Mouse (Mus musculus) forebrain, embryonic 16.5 days (tissue): ENCODE measurements at regions not wholly inside any gene's neighbourhood (a gene's known extent, or its start where the extent isn't known, plus 50 kb on each side); places are given as distances from the start of the nearest gene placed in this dataset.
"Not testable (repeated sequence)": the region's sequence is repeated elsewhere in the genome, so short reads cannot be mapped to it uniquely, and the experiment has no call there.

Experiments used
- ATAC-seq: fragments of 200-750 bp; cut with Nextera tagmentation; 2 replicates; pipeline ENCODE4 v1.8.0; 2017; ENCODE audit warnings: mild to moderate bottlenecking, moderate library complexity
- H3K27ac ChIP-seq: fragments of 300-500 bp; sonication (generic); 2 replicates; pipeline ENCODE4 v1.5.1; 2014; ENCODE audit warnings: low read length, control low read depth
- H3K27me3 ChIP-seq: fragments of 300-500 bp; sonication (generic); replicated peaks from 2 replicates; pipeline ENCODE4 v1.6.1; 2014; ENCODE audit warnings: low read length; ENCODE audit not compliant: control insufficient read depth, insufficient read depth
- H3K36me3 ChIP-seq: fragments of 300-500 bp; sonication (generic); 2 replicates; pipeline ENCODE4 v1.6.1; 2014; ENCODE audit not compliant: control insufficient read depth, insufficient read depth
- H3K4me1 ChIP-seq: fragments of 300-500 bp; sonication (generic); replicated peaks from 2 replicates; pipeline ENCODE4 v1.6.1; 2014; ENCODE audit warnings: low read length; ENCODE audit not compliant: control insufficient read depth, insufficient read depth
- H3K4me2 ChIP-seq: fragments of 300-500 bp; sonication (generic); 2 replicates; pipeline ENCODE4 v1.6.1; 2014; ENCODE audit warnings: mild to moderate bottlenecking, low read length, control low read depth
- H3K4me3 ChIP-seq: fragments of 300-500 bp; sonication (generic); replicated peaks from 2 replicates; pipeline ENCODE4 v1.5.1; 2014; ENCODE audit warnings: mild to moderate bottlenecking, low read length, control low read depth
- H3K9ac ChIP-seq: fragments of 300-500 bp; sonication (generic); replicated peaks from 2 replicates; pipeline ENCODE4 v1.6.1; 2014; ENCODE audit warnings: low read depth, low read length, control low read depth
- H3K9me3 ChIP-seq: fragments of 300-500 bp; sonication (generic); 2 replicates; pipeline ENCODE4 v1.6.1; 2016; ENCODE audit warnings: low read length; ENCODE audit not compliant: control insufficient read depth
- WGBS: fragments of 180-500 bp; shearing (Covaris S2); extraction: QIAGEN DNeasy Blood & Tissue Kit; methylation state at CpG from one replicate; pipeline ENCODE4 v1.1.7; 2014; 5-methylcytosine and 5-hydroxymethylcytosine counted together

DNA sequence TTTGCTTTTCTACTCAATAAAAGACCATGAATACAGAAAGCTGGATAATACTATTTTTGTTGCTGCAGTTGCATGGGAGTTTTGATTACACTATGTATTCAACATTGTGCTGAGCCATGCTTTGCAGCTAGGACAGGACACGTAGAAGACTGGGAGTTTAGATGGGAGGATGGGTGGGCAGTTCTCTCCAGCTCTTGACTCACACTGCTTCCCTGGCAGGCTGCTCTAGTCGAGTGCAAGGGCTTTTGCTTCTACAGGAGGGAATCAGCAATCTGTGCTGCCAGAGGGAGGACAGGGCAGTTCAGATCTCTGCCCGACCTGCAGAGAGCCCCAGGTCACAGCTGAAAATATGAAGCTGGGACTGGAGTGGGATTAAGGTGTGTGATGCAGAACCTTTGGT lies 135.3 kb upstream of the Camk1g start:
- Histone ChIP-seq H3K4me2 (no peak overlapping the region), H3K4me3 (no peak overlapping the region), H3K27me3 (no peaks in the 10 kb centered on the region), H3K27ac (no peak overlapping the region), H3K4me1 (no peaks in the 10 kb centered on the region), H3K36me3 (no peaks in the 10 kb centered on the region), H3K9ac (no peak overlapping the region), H3K9me3 (no peaks in the 10 kb centered on the region)
- WGBS = 45% methylated on average over 3 of the region's 3 CpGs
- no peak for ATAC-seq

DNA sequence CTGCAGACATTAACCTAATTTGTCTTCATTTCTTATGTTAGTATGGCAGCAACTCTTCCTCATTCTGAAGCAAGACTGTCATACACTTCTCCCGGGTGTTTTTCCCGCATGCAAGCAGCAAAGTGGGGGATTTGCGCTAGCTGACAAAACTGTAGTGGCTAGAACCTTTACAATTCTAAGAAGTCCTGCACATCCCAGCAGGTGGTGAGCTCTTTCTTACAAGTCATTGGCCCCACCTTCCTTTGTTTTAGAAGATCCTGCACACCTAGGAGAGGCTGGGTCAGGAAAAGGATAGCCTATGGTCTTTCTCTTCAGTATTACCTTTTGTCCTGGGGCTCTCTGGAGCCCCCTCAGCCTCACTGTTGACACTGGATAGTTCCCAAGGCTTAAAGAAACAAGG lies 134.5 kb upstream of the Camk1g start:
- Histone ChIP-seq H3K27ac (no peak overlapping the region), H3K9me3 (no peaks in the 10 kb centered on the region), H3K27me3 (no peaks in the 10 kb centered on the region), H3K4me1 (no peaks in the 10 kb centered on the region), H3K36me3 (no peaks in the 10 kb centered on the region), H3K9ac (no peak overlapping the region), H3K4me3 (no peak overlapping the region), H3K4me2 (no peak overlapping the region)
- 41% methylated on average over 3 of the region's 3 CpGs for WGBS
- ATAC-seq = no peak

DNA sequence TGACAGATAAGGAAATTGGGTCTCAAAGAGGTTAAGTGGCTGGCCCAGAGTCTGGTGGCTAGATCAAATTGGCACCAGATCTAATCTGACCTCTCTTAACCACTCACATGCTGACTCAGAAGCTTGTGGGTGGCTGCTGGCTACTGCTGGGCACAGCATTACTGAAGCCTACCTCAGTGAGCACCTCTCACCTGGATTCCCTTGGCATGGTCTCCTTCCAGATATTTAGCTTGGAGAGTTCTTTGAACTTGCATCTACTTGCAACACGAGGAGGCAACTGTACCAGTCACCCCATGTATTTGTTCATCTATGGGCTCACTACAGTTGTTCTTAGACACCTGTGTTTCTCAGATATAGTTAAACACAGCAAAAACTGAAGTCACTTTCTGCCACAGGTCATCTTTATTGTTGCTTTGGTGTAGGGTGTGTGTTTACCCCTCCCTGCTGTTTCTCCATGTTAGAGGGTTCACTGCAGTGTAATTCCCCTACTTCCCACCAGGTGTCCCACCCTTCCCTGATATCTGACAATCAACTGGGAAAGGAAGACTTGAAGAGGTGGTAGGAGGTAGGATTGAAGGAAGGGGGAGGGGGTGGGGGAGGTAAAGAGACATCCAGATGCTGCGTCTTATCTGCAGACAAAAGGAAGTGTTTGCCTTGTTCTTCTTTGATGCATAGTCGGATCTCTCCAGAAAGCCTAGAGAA lies 133.7 kb upstream of the Camk1g start:
- no peak overlapping the region for H3K27ac ChIP-seq
- ATAC-seq = peak; percentile 59
- no peak overlapping the region for H3K9ac ChIP-seq
- H3K27me3 ChIP-seq = no peaks in the 10 kb centered on the region
- no peaks in the 10 kb centered on the region for H3K36me3 ChIP-seq
- no peak overlapping the region for H3K4me2 ChIP-seq
- no peaks in the 10 kb centered on the region for H3K4me1 ChIP-seq
- WGBS = 29% methylated on average over 3 of the region's 3 CpGs
- no peaks in the 10 kb centered on the region for H3K9me3 ChIP-seq
- no peak overlapping the region for H3K4me3 ChIP-seq

DNA sequence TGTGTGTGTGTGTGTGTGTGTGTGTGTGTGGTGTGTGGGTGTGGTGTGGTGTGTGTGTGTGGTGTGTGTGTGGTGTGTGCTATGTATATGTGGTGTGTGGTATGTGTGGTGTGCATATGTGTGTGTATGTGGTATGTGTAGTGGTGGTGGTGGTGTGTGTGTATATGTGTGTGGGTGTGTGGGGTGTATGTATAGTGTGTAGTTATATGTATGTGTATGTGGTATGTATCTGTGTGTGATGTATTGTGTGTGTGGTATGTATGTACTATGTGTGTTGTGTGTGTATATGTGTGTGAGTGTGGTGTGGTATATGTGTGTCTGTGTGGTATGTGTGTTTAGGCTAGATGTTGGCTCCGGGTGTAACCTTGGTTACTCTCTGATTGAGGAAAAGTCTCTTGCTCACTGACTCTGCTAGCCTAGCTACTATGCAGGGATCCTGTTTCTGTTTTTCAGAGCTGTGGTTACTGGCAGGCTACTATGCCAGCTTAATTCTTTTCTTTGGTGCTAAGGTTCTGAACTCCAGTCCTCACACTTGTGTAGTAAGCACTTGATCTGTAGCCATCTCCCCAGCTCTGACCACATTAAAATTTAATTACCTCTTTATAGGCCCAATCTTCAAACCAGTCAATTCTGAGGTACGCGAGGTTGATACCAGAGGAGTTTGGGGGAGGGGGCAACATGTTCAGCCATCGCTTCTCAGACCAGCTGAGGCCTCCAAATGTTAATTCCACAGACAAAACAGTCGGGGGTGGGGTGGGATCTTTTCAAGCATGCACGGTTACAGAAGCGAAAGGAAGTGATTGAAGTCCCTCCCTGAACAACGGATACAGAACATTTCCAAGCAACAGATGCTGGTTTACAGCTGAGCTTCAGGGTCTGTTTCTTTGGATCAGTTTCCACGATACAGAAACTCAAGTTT lies 126.4 kb upstream of the Camk1g start:
- H3K9ac ChIP-seq = no peak overlapping the region
- ATAC-seq = peak; percentile 45
- 22% methylated on average over 9 of the region's 9 CpGs for WGBS
- no peak overlapping the region for H3K4me3 ChIP-seq
- H3K4me1 ChIP-seq = peaks cover 9% of the 10 kb centered on the region; the same call in 1 of the 2 replicates
- H3K9me3 ChIP-seq = no peaks in the 10 kb centered on the region
- no peaks in the 10 kb centered on the region for H3K36me3 ChIP-seq
- no peak overlapping the region for H3K4me2 ChIP-seq
- no peak overlapping the region for H3K27ac ChIP-seq
- H3K27me3 ChIP-seq = no peaks in the 10 kb centered on the region

DNA sequence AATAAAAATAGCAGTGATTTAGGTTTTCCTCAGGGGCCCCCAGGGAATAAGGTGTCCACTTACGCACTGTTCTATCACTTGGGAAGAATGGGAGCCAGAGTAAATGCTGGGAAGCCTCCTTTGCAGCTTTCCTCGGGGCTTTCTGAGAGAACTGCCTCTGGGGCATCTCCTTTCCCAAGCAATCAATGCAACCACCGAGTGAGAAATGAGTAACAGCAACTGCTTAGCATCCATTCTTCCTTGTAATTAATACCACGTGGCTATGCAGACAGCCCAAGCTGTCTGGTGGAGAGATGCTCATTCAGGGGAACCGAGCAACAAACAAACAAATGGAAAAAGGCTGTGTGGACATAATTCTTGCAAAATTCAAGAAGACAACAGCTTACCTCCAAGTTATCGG lies 117.9 kb upstream of the Camk1g start:
- peak overlapping the region; percentile 21; the same call in 1 of the 2 replicates for H3K27ac ChIP-seq
- H3K9me3 ChIP-seq = no peaks in the 10 kb centered on the region
- H3K4me2 ChIP-seq = no peak overlapping the region
- 31% methylated on average over 6 of the region's 6 CpGs for WGBS
- peak; percentile 79; the same call in 1 of the 2 replicates for ATAC-seq
- H3K9ac ChIP-seq = no peak overlapping the region
- H3K36me3 ChIP-seq = no peaks in the 10 kb centered on the region
- H3K27me3 ChIP-seq = no peaks in the 10 kb centered on the region
- H3K4me1 ChIP-seq = peaks cover 3% of the 10 kb centered on the region
- H3K4me3 ChIP-seq = no peak overlapping the region

DNA sequence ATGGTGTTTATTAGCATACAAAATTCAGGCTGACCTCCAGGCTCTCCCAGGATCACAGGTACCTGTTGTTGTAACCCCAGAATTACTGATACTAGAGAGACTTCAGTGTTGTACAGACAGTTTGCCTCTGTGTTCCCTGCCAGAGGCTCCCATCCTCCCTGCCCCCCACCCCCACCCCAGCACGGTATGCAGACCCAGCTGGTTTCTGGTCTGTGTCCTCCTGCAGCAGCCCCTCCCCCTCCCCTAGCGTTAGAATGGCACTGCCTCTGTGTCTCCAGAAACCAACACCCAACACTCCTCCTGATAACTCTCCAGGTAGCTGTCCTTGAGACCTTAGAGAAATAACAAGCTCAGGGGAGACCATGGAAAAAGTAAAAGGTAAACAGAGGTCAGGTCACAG lies 116.6 kb upstream of the Camk1g start:
- ATAC-seq = not testable (repeated sequence)

DNA sequence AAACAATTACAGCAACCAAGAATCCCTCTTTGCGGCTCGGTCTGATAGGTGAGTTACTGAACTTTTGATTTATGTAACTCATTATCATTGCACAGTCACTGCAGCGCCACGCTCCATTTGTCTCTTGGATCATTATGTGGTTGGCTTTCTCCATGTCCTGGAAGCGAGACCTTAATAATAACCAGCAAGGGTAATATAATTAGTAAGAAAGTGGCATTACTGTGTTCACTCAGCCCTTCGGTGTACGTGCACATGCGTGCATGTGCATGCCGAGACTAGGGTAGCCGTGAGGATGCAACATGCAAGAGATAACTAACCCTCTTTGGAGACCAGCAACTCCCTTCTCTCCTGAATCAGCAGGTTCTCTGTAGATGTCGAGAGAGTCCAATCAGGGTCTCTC lies 114.9 kb upstream of the Camk1g start:
- no peak overlapping the region for H3K4me3 ChIP-seq
- no peak overlapping the region for H3K27ac ChIP-seq
- no peaks in the 10 kb centered on the region for H3K9me3 ChIP-seq
- no peak overlapping the region for H3K4me2 ChIP-seq
- H3K4me1 ChIP-seq = peaks cover 3% of the 10 kb centered on the region
- no peak for ATAC-seq
- H3K27me3 ChIP-seq = 0 out of 2 replicates have a peak, but pooled peaks cover 6% of the 10 kb centered on the region
- H3K36me3 ChIP-seq = no peaks in the 10 kb centered on the region
- no peak overlapping the region for H3K9ac ChIP-seq
- 87% methylated on average over 11 of the region's 11 CpGs for WGBS

More for the DNA sequence above, 116.6 kb upstream of the Camk1g start:
- H3K36me3 ChIP-seq, H3K4me3 ChIP-seq, H3K4me1 ChIP-seq, H3K9ac ChIP-seq, H3K9me3 ChIP-seq, H3K27me3 ChIP-seq, H3K4me2 ChIP-seq, H3K27ac ChIP-seq: not testable (repeated sequence)
- 3% methylated on average over 2 of the region's 2 CpGs for WGBS

DNA sequence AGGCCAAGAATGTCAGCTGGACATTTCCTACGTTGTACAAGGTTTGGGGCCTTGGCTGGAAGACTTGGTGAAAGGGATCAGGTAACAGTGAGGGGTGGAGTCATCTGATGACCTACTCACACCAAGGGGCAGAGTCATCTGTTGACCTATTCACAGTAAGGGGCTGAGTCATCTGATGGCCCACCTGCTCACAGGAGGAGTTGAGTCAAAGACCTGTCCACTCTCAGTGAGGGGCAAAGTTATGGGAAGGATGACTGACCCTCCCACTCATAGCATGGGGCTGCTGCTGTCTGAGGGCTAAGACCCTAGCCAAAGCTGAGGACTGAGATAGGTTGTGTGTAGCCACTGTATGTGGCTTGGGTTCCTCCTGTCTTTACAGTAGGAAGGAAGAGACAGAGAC lies 107.2 kb upstream of the Camk1g start:
- no peak overlapping the region for H3K4me3 ChIP-seq
- no peak overlapping the region for H3K4me2 ChIP-seq
- no peaks in the 10 kb centered on the region for H3K9me3 ChIP-seq
- WGBS = 54% methylated on average over 1 of the region's 1 CpGs
- 0 out of 2 replicates have a peak, but pooled peaks cover 6% of the 10 kb centered on the region for H3K27me3 ChIP-seq
- no peaks in the 10 kb centered on the region for H3K36me3 ChIP-seq
- no peak overlapping the region for H3K9ac ChIP-seq
- H3K4me1 ChIP-seq = no peaks in the 10 kb centered on the region
- no peak overlapping the region for H3K27ac ChIP-seq
- no peak for ATAC-seq

DNA sequence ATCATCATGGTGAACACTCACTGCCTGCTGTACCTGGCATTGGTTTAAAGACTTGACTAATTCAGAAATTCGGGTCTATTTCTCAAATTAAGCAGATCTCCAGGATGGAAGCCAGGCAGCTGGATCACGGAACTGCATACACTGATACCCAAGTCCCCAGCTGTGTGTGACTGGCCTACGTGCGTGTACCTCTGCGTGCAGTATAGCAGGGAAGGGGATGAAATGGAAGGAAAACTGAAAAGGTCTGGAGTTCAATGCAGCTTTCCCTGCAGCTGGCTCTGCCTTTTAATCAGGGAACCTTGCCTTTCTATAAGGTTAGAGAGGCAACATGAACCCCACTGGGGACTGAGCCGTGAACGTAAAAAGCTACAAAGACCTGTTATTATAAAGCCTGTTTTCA lies 106.7 kb upstream of the Camk1g start:
- Histone ChIP-seq H3K9me3 (no peaks in the 10 kb centered on the region), H3K4me3 (no peak overlapping the region), H3K4me1 (no peaks in the 10 kb centered on the region), H3K9ac (no peak overlapping the region), H3K27me3 (0 out of 2 replicates have a peak, but pooled peaks cover 1% of the 10 kb centered on the region), H3K27ac (no peak overlapping the region), H3K4me2 (no peak overlapping the region), H3K36me3 (no peaks in the 10 kb centered on the region)
- WGBS = 68% methylated on average over 7 of the region's 7 CpGs
- ATAC-seq = no peak
